Mouse (Mus musculus): Measurements from ENCODE around the gene BC051019.

Gene BC051019

DNA sequence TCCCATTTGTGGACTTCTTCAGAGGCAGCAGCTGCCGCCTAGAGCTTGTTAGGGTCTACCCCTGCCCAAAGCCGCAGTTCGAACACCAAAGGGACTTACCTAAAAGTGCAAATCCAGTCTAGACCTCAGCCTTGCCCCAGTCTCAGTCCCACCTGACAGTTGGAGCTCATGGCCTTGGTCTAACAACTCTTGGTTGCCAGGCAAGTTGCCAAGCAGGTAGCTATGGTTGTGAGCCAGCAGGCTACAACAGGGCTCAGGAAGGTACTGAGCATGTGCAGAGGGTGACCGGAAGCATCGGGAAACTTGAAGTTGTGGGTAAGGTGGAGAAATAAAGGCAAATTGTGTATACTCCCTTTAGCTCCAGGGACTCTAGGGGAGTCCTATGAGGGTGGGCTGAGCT is at the start of gene BC051019:
Gene BC051019 (minus strand): TSS at position 154 of the 400 bp plus-strand sequence.
- no peak for DNase-seq

GRCm38 (mm10) chr7:109772251-109772650 is 48.6 kb upstream of the BC051019 start:
- DNase-seq: no peak

- no peak for DNase-seq
These were observed 45.2 kb upstream of the BC051019 start for GRCm38 (mm10) chr7:109768699-109769383.

DNA sequence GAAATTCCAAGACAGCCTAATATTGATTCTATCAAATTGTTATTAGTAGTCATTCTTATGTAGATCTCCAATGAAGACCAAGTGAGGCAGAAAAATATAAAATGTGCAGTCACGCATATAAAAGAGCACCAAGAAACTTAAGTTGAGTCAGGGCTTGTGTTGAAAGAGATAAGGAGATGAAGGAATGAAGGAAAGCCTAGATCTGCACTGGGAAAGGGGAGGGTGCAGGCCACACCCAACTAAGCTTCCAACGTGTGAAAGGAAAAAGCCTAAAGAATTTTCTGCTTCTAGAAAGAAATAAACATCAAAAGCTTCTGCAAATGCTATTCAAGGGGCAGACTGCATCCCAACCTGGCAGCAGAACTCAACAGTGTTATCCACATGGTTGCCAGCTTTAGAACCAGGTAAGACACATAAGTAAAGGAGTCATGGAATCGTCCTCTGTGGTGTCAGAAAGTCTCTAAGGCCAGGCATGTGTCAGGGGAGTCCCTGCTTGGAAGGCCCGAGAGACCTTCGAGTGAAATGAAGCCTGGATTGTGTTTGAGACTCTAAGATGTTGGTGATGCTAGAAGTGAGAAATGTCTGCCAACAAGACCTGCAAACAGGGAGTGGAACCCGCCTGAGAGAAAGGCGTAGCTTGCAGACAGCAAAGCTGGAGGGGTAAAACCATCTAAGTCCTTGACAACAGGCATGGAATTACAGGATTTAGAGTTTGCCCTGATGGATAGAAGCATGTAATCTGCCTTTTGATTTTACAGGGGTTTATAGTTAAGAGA is 44.1 kb upstream of the BC051019 start:
- no peak for DNase-seq

GRCm38 (mm10) chr7:109764009-109764408 is 40.4 kb upstream of the BC051019 start:
- no peak for DNase-seq

DNA sequence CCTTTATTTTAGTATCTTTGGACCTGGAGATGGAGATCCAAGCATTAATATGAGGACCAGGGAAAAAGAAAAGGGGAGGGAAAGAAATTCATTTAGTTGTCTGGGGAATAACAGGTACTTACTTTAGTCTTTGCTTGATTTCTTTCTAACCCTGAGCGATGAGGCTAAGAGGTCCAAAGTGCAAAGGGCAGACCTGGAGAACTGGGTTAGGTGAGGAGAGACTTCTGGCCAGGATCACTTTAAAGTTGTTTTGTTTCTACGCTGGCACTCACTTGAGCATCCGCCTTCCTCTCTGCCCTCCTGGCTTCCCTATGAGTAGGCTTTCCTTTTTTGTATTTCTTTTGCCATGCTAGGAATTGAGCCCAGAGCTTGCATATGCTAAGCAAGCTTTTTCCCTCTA is 32.6 kb upstream of the BC051019 start:
- no peak for DNase-seq

GRCm38 (mm10) chr7:109754034-109754433 is 30.4 kb upstream of the BC051019 start:
- DNase-seq: no peak

- peak; percentile 79 for DNase-seq
These were observed 28.6 kb upstream of the BC051019 start, which contains the start of gene Tmem9b for GRCm38 (mm10) chr7:109752008-109752925. Gene Tmem9b (minus strand): TSS chr7:109752875.

GRCm38 (mm10) chr7:109751427-109752007 is 27.9 kb upstream of the BC051019 start:
- no peak for DNase-seq

DNA sequence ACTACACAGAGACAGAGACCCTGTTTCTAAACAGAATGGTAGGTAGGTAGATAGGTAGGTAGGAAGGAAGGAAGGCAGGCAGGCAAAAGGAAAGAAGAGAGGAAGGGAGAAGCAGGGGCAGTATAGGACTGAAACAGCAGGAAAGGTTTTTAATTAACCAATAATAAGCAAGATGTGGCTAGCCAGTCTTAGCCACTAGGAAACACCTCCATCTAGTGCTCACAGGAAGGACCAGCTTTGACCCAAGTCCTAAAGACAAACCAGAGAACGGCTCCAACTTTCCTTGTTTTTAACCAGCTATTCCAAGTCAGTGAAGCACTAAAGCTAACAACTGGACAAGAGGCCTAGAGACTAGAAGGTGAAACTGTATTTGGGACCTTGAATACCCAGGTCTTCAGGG is 24.1 kb upstream of the BC051019 start:
- DNase-seq: no peak

GRCm38 (mm10) chr7:109741703-109742102 is 18.1 kb upstream of the BC051019 start:
- DNase-seq: no peak

DNA sequence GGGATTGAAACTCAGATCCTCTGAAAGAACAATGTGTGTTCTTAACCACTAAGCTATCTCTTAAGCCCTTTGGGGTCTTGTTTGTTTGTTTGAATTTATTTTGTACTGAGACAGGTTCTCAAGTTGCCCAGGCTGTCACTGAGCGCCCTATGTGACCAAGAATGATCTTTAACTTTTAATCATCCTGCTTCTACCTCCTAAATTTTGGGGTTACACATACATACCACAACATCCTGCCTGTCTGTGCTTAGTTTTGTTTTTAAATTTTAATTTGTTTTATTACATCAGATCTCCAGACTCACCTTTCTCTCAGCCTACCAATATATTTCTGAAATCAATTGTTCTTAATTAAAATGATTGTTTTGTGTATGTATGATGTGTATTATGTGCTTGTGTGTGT is 17.4 kb upstream of the BC051019 start:
- DNase-seq: no peak

- no peak for DNase-seq
These were observed 16.2 kb upstream of the BC051019 start for GRCm38 (mm10) chr7:109739822-109740370.

- no peak for DNase-seq
These were observed 11.2 kb upstream of the BC051019 start for GRCm38 (mm10) chr7:109734806-109735205.

DNA sequence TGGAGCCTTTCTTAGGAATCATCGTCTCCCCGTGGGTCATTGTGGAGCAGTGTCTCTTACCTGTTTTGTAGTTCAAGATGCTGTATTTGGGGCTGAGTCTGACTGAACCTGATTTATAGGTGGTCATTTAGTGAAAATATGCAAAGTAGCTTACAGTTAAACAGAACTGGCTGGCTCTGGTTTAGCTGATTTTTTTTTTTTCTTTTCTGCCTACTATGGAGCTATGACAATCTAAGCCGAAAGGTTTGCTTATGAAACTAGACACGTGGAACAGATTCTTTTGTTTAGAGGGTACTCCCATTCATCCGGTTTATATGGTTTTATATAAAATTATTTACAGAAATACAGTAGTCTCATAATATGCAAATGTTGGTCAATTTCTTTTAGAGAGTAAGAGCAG is 8.0 kb upstream of the BC051019 start, which contains the start of gene Ascl3:
Gene Ascl3 (minus strand): TSS at position 101 of the 400 bp plus-strand sequence.
- DNase-seq: no peak

- no peak for DNase-seq
These were observed 536 bp downstream of the BC051019 start for GRCm38 (mm10) chr7:109723114-109723513.

GRCm38 (mm10) chr7:109722618-109723017 is 1.0 kb downstream of the BC051019 start:
- DNase-seq: no peak

GRCm38 (mm10) chr7:109719286-109719685 is 4.4 kb downstream of the BC051019 start:
- DNase-seq: peak; percentile 68

DNA sequence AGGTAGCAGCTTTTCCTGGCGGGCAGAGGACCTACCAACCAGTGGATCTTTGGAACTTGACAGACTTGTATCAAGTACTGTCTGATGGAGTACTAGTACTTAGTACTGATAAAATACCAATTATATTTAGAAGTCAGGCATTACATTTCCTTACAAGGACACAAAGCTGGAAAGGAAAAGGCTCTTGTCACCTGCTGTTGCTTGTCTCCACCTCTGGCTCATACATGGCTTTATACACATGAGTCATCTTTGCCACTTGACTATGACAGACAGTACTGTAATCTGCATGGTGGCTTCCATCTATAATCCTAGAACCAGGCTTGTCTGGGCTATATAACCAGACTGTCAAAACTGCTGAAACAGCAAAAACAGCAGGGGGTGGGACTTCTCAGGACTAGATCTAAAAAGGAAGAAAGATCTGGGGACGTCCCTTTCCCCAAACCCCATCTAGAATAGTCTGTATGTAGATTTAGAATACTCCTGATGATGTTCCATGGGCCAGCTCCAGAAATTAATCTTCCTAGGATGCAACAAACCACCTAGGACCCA is 10.1 kb downstream of the BC051019 start:
- no peak for DNase-seq

GRCm38 (mm10) chr7:109712198-109712597 is 11.5 kb downstream of the BC051019 start:
- no peak for DNase-seq

DNA sequence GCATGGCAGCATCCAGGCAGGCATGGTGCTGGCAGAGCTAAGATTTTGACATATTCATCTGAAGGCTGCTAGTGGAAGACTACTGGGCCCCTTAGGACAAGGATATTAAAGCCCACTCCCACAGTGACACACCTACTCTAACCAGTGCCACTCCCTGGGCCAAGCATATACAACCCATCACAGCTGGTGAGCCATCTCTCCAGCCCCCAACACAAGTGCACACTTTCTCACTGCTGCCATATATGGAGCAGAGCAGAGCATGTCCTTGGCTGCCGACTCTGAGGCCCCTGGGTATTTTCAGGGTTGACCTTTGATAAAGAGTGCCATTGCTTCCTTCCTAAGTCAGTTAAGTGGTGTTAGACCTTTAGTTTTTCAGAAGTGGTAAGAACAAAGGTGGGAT is 13.6 kb downstream of the BC051019 start:
- no peak for DNase-seq

DNA sequence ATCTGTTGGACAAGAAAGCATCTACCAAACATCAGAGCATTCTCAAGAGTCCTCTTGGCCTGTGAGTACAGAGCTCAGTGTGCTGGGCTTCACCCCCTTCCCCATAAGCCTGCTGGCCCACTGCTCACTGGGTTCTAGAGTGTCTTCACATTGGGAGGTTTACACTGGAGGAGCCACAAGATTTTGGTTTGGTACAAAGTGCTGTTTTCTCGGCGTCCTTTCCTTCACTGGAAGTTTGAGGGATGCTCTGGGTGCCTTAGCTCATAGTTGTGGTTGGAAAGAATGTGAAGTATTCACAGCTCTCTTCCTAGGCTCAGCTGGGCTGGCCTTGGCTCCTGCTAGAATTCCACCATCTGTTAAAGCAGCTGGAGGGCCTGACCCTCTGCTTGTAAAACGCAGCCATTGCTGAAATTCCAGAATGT is 14.7 kb downstream of the BC051019 start:
- peak; percentile 58 for DNase-seq

Measured in lung, postnatal 14 days (tissue).